Comparison of ENCODE assay signal across 18 mouse cellular contexts in the genomic region with DNA sequence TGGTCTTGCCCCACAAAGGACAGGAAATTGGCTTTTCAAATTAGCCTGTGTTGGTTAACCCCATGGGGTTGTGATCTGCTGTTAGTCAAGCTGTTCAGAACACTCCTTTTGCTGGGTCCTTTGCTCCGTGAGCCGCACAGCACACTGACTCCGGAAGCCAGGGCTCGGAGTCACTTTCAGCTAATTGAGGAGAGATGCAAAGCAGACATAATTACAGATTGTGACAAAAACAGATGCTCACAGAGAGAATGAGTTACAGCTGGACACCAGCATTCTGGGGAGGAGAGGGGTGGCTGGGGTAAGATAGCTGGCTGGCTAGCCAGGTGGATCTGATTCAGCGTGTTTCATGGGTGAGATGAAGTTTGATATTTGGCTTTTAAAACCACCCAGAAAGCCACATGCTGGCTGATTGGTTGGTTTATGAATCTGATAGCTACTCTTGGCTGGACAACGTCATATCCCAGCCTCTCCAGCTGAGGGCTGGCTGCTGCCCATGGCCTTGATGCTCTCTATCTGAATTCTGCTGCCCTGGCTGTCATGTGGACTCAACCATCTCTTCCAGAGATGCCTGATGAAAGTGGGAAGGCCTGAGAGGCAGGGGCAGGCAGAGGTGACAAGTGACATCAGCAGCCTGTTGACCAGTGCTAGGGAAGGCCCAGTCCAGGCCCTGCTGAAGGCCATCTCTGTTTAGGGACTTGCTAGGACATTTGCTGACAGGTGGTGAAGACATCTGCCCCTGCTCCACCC. TPM values are rescaled to one million over a fixed set of nuclear protein-coding genes. Genes with fewer than 3 reads are reported as not detected.
DNase-seq lines count a peak whose midpoint lies in the region; ATAC-seq lines count a peak whose summit lies in the region.
"Had no signal": no experiment of that assay in that cellular context is flagged by ENCODE, and none has a peak within 500 bp of the region (broad histone marks: within the 10 kb centered on the region; RNA-seq: fewer than 3 reads in every experiment).

No protein-coding gene starts in this region.

- peaks cover 15% of the 10 kb centered on the region for H3K27me3 ChIP-seq in heart, embryonic 12.5 days (replicated peaks)
- no peaks in the 10 kb centered on the region for H3K27me3 ChIP-seq in limb, embryonic 11.5 days (ENCODE audit: control insufficient read depth, insufficient read depth, low read length)
- H3K27me3 ChIP-seq: neural tube, embryonic 12.5 days had no signal

- DNase-seq in adrenal gland, adult 2 months, result peak; percentile 9
- DNase-seq in adrenal gland, adult 8-10 months, result no peak
- peak; percentile 8 to 27 for DNase-seq in heart, adult 9 months (ENCODE audit: low spot score in 2 of 2)
- DNase-seq in MN1 (ENCODE audit: low spot score) (peak; percentile 89), liver (no peak)
- DNase-seq in limb, embryonic 11.5 days (ENCODE audit: low spot score), result peak; percentile 41
- DNase-seq in cerebellum, adult 8-10 months, result no peak
- DNase-seq: cerebellum, adult 9-10 months; right cerebral cortex, adult 18-20 months; thymus, adult 2 months had no signal

- H3K36me3 ChIP-seq in heart, embryonic 12.5 days, result no peaks in the 10 kb centered on the region
- no peaks in the 10 kb centered on the region for H3K36me3 ChIP-seq in limb, embryonic 11.5 days (ENCODE audit: control insufficient read depth, insufficient read depth, low read length)
- H3K36me3 ChIP-seq: heart, embryonic 13.5 days; neural tube, embryonic 12.5 days had no signal

- H3K4me1 ChIP-seq in heart, embryonic 12.5 days (replicated peaks), result peaks cover 8% of the 10 kb centered on the region
- peaks cover 6% of the 10 kb centered on the region for H3K4me1 ChIP-seq in limb, embryonic 11.5 days (ENCODE audit: control insufficient read depth, insufficient read depth, low read length)

- WGBS in heart, embryonic 12.5 days, result 51% methylated on average over 6 of the region's 6 CpGs
- 18% methylated on average over 6 of the region's 6 CpGs for WGBS in limb, embryonic 11.5 days

- no peak overlapping the region for H3K9ac ChIP-seq in heart, embryonic 12.5 days
- H3K9ac ChIP-seq in limb, embryonic 11.5 days (ENCODE audit: low read length), result no peak overlapping the region
- H3K9ac ChIP-seq: heart, embryonic 13.5 days; limb, embryonic 13.5 days; neural tube, embryonic 12.5 days had no signal

- H3K4me3 ChIP-seq in heart, embryonic 12.5 days, result no peak overlapping the region
- H3K4me3 ChIP-seq in limb, embryonic 11.5 days (ENCODE audit: low read depth, low read length), result no peak overlapping the region
- H3K4me3 ChIP-seq: erythroblast, embryonic 14.5 days; heart, embryonic 13.5 days; limb, embryonic 13.5 days; neural tube, embryonic 12.5 days had no signal

- H3K4me2 ChIP-seq in heart, embryonic 12.5 days, result no peak overlapping the region
- H3K4me2 ChIP-seq in limb, embryonic 11.5 days (ENCODE audit: low read depth, severe bottlenecking), result no peak overlapping the region
- H3K4me2 ChIP-seq: heart, embryonic 13.5 days; limb, embryonic 13.5 days; neural tube, embryonic 12.5 days had no signal

- no peaks in the 10 kb centered on the region for H3K9me3 ChIP-seq in heart, embryonic 12.5 days (replicated peaks)
- H3K9me3 ChIP-seq in limb, embryonic 11.5 days (ENCODE audit: control insufficient read depth, low read length), result no peaks in the 10 kb centered on the region
- H3K9me3 ChIP-seq: heart, embryonic 13.5 days; limb, embryonic 13.5 days; neural tube, embryonic 12.5 days had no signal

- ATAC-seq in heart, embryonic 12.5 days (ENCODE audit: insufficient number of reproducible peaks, low FRiP score), result no peak
- ATAC-seq in limb, embryonic 11.5 days (ENCODE audit: insufficient number of reproducible peaks, low FRiP score, low TSS enrichment, low read depth), result no peak
- ATAC-seq: midbrain, embryonic 16.5 days had no signal

- H3K27ac ChIP-seq in heart, embryonic 12.5 days (ENCODE audit: poor library complexity, severe bottlenecking), result no peak overlapping the region
- no peak overlapping the region for H3K27ac ChIP-seq in limb, embryonic 11.5 days (replicated peaks; ENCODE audit: low read depth, low read length)
- H3K27ac ChIP-seq: heart, embryonic 13.5 days; kidney, postnatal 0 days; limb, embryonic 13.5 days; neural tube, embryonic 12.5 days had no signal

RNA-seq across cellular contexts. Expression of gene Gm45213, which starts 14.5 kb away (rescaled TPM):
- total RNA-seq in adrenal gland, adult 2 months (2021), result not detected
- polyA plus RNA-seq in adrenal gland, adult 2 months (2012; rRNA removed), result not detected in 2 replicates
- not detected for total RNA-seq in adrenal gland, adult 8-10 months (2022)
- not detected in 2 replicates for polyA plus RNA-seq in heart, embryonic 12.5 days (2016; fragmentation: Nextera tagmentation; extraction: Ambion mirVana)
- not detected in 2 replicates for polyA plus RNA-seq in limb, embryonic 11.5 days (2014; fragmentation: Nextera tagmentation; extraction: Ambion mirVana)
- total RNA-seq: layer of hippocampus, postnatal 14 days had no signal
- polyA plus RNA-seq: erythroblast, embryonic 14.5 days; heart, embryonic 13.5 days; kidney, postnatal 0 days; limb, embryonic 13.5 days; midbrain, embryonic 16.5 days; neural tube, embryonic 12.5 days; thymus, adult 2 months had no signal

RNA-seq across cellular contexts. Expression of gene Snrpa1, which starts 29.9 kb away (rescaled TPM):
- total RNA-seq in adrenal gland, adult 2 months (2021), result 10 to 100 TPM; 29.9 to 32.6 TPM
- polyA plus RNA-seq in adrenal gland, adult 2 months (2012; rRNA removed), result 1.1 and 3.3 TPM in 2 replicates
- 10 to 100 TPM; 30.4 to 43.3 (median 34.4) TPM for total RNA-seq in adrenal gland, adult 8-10 months (2022)
- 113 and 114 TPM in 2 replicates for polyA plus RNA-seq in heart, embryonic 12.5 days (2016; fragmentation: Nextera tagmentation; extraction: Ambion mirVana)
- 271 and 274 TPM in 2 replicates for polyA plus RNA-seq in limb, embryonic 11.5 days (2014; fragmentation: Nextera tagmentation; extraction: Ambion mirVana)

RNA-seq across cellular contexts. Expression of gene Selenos, which starts 50.5 kb away (rescaled TPM):
- 100 to 1,000 TPM in 1 of 2 experiments, 10 to 100 TPM in 1; 79.6 to 100 TPM for total RNA-seq in adrenal gland, adult 2 months (2021)
- 163 and 188 TPM in 2 replicates for polyA plus RNA-seq in adrenal gland, adult 2 months (2012; rRNA removed)
- 100 to 1,000 TPM in 3 of 4 experiments, 10 to 100 TPM in 1; 94.9 to 132 (median 113) TPM for total RNA-seq in adrenal gland, adult 8-10 months (2022)
- polyA plus RNA-seq in heart, embryonic 12.5 days (2016; fragmentation: Nextera tagmentation; extraction: Ambion mirVana), result 70.2 and 70.7 TPM in 2 replicates
- 87.7 and 89.7 TPM in 2 replicates for polyA plus RNA-seq in limb, embryonic 11.5 days (2014; fragmentation: Nextera tagmentation; extraction: Ambion mirVana)

Comparison
In these comparisons a context has a peak if more than half of its experiments do, and no peak if none do; other contexts are left out.
1. DNase-seq: peak in adrenal gland, adult 2 months (single experiment), heart, adult 9 months (2 of 2), MN1 (single experiment) and limb, embryonic 11.5 days (single experiment); none in adrenal gland, adult 8-10 months (single experiment), liver (single experiment) and cerebellum, adult 8-10 months (single experiment).
2. RNA of gene Snrpa1, which starts 29.9 kb away (polyA plus RNA-seq): 271 to 274 TPM in limb, embryonic 11.5 days and 113 to 114 TPM in heart, embryonic 12.5 days; 1.1 to 3.3 TPM in adrenal gland, adult 2 months; every median in the first group is over 10 times any median in the second.